Mouse (Mus musculus) intestine, embryonic 15.5 days (tissue): ENCODE results near the gene Ednrb. TPM values are rescaled to one million over a fixed set of nuclear protein-coding genes. Genes with fewer than 3 reads are reported as not detected.

Source experiments
- ATAC-seq: fragments of 200-750 bp; cut with Nextera tagmentation; 2 replicates; pipeline ENCODE4 v1.8.0; 2017; ENCODE audit warnings: moderate TSS enrichment, moderate library complexity
- H3K27ac ChIP-seq: fragments of 300-500 bp; sonication (generic); 2 replicates; pipeline ENCODE4 v1.5.1; 2015; ENCODE audit warnings: mild to moderate bottlenecking, inconsistent platforms
- H3K27me3 ChIP-seq: fragments of 300-500 bp; sonication (generic); replicated peaks from 2 replicates; pipeline ENCODE4 v1.6.1; 2015; ENCODE audit warnings: inconsistent platforms
- H3K36me3 ChIP-seq: fragments of 300-500 bp; sonication (generic); 2 replicates; pipeline ENCODE4 v1.6.1; 2015; ENCODE audit warnings: inconsistent platforms
- H3K4me1 ChIP-seq: fragments of 300-500 bp; sonication (generic); replicated peaks from 2 replicates; pipeline ENCODE4 v1.6.1; 2015; ENCODE audit warnings: inconsistent platforms
- H3K4me2 ChIP-seq: fragments of 300-500 bp; sonication (generic); replicated peaks from 2 replicates; pipeline ENCODE4 v1.6.1; 2015; ENCODE audit warnings: mild to moderate bottlenecking, inconsistent platforms
- H3K4me3 ChIP-seq: fragments of 300-500 bp; sonication (generic); replicated peaks from 2 replicates; pipeline ENCODE4 v1.5.1; 2015; ENCODE audit warnings: inconsistent platforms
- H3K9ac ChIP-seq: fragments of 300-500 bp; sonication (generic); 2 replicates; pipeline ENCODE4 v1.6.1; 2015; ENCODE audit warnings: inconsistent platforms
- H3K9me3 ChIP-seq: fragments of 300-500 bp; sonication (generic); 2 replicates; pipeline ENCODE4 v1.6.1; 2016; ENCODE audit warnings: inconsistent platforms
- WGBS: fragments of 180-500 bp; shearing (Covaris S2); methylation state at CpG from one replicate; pipeline ENCODE4 v1.1.7; 2015; 5-methylcytosine and 5-hydroxymethylcytosine counted together
- polyA plus RNA-seq: library from polyadenylated mRNA; unstranded; fragments of >200 nt; fragmentation: Nextera tagmentation; extraction: Ambion mirVana; gene quantifications from 2 replicates; pipeline ENCODE4 v1.2.1, GENCODE M21; 2015

Ednrb gene
- polyA plus RNA-seq, 1 experiment from 2014 or later: 159 TPM

DNA sequence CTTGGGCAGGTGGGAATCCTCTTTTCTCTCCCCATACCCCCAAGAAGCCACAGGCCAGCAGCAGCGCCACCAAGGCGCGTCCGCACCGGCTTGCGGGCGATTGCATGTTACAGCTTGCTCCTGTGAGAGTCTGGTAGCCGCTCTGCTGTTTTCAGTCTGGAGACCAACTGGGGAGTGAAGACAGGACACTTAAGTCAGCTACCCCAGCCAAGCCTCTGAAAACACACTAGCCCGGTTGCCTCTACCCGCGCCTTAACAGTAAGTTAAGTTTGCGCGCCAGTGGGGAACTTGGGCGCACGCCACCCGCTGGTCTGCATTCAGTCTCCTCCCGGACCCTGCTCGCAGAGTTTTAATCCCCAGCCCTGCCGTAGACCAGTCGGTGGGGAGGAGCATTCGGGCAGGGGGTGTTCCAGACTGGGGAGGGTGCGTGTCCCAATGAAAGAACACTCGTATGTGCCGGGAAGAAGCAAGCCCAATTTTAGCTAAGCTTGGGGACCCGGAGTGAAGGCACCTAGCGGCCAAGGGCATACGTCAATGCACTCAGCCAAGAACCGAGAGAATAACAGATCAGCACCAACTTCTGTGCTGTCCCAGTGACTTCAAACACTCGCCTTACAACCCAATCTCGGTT, 716 bp downstream of the Ednrb start:
- H3K4me3 ChIP-seq: peak overlapping the region; percentile 53
- peak overlapping the region; percentile 60 for H3K9ac ChIP-seq
- H3K4me2 ChIP-seq: peak overlapping the region; percentile 91
- under 1% methylated on average over 30 of the region's 30 CpGs for WGBS
- H3K9me3 ChIP-seq: no peaks in the 10 kb centered on the region
- peak; percentile 80 for ATAC-seq
- no peaks in the 10 kb centered on the region for H3K36me3 ChIP-seq
- no peaks in the 10 kb centered on the region for H3K27me3 ChIP-seq
- peak overlapping the region; percentile 84 for H3K27ac ChIP-seq
- peaks cover 11% of the 10 kb centered on the region; the same call in 1 of the 2 replicates for H3K4me1 ChIP-seq

DNA sequence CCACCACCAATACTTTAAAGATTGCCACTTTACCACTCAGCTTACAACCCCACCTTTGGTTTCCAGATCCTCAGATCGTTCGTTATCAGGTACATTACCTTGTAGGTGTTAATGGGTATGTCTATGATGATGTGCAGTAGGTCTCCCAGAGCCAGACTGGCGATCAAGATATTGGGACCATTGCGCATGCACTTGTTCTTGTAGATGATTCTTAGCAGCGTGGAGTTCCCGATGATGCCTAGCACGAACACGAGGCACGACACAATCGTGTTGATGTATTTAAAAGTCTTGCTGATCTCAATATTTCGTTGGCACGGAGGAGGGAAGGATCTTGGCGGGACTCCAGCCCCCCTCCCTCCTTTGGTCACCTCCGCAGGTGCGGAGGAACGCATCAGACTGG, 1.3 kb downstream of the Ednrb start:
- WGBS: 11% methylated on average over 16 of the region's 16 CpGs
- peak overlapping the region; percentile 53 for H3K4me3 ChIP-seq
- no peaks in the 10 kb centered on the region for H3K9me3 ChIP-seq
- peak overlapping the region; percentile 60 for H3K9ac ChIP-seq
- no peaks in the 10 kb centered on the region for H3K36me3 ChIP-seq
- H3K27me3 ChIP-seq: no peaks in the 10 kb centered on the region
- ATAC-seq: no peak
- H3K4me1 ChIP-seq: peaks cover 11% of the 10 kb centered on the region; the same call in 1 of the 2 replicates
- H3K27ac ChIP-seq: peak overlapping the region; percentile 84
- H3K4me2 ChIP-seq: peak overlapping the region; percentile 91

DNA sequence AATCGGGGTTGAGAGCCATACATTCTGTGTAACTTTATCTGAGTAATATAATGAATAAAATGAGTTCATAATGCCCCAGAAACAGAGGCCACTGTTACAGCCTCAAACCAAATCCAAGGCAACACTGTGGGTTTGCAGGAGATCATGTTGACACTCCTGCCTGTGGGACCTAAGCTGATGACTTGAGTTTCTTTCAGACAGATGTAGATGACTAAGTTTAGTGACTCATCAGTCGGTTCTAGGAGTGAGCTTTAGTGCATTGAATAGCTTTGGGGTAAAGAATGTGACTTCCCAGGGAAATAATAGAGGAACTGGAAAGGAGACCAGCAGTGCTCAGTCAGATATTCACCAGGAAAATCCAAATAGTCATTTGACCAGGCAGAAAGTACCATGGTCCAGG, 3.8 kb downstream of the Ednrb start:
- Histone ChIP-seq H3K27ac (no peak overlapping the region), H3K9ac (no peak overlapping the region), H3K36me3 (no peaks in the 10 kb centered on the region), H3K4me2 (peak overlapping the region; percentile 91), H3K9me3 (no peaks in the 10 kb centered on the region), H3K27me3 (no peaks in the 10 kb centered on the region), H3K4me3 (peak overlapping the region; percentile 53), H3K4me1 (peaks cover 13% of the 10 kb centered on the region)
- no peak for ATAC-seq
- WGBS: 75% methylated on average over 2 of the region's 2 CpGs

DNA sequence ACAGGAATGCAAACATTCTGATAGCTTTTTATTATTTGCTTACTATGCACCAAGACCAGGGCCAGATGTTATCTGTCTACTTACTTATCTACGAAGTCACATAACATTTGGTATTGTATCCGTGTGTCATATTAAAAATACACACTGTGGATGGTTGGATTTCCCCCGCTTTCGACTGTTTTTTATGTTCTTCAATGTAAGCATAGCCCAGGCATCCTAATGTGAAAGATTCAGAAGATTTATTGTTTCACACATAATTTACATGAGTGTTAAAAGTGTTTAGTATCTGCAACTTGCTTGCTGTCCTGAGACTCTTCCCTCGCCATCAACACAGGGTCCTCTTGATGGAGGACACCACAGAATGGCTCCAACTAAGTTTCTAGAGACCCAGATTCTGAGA, 5.3 kb downstream of the Ednrb start:
- Histone ChIP-seq H3K9me3 (no peaks in the 10 kb centered on the region), H3K4me3 (no peak overlapping the region), H3K4me1 (peaks cover 11% of the 10 kb centered on the region), H3K27me3 (no peaks in the 10 kb centered on the region), H3K27ac (no peak overlapping the region), H3K9ac (no peak overlapping the region), H3K36me3 (no peaks in the 10 kb centered on the region), H3K4me2 (peak overlapping the region; percentile 15; the same call in 1 of the 2 replicates)
- no peak for ATAC-seq
- WGBS: 47% methylated on average over 5 of the region's 5 CpGs

DNA sequence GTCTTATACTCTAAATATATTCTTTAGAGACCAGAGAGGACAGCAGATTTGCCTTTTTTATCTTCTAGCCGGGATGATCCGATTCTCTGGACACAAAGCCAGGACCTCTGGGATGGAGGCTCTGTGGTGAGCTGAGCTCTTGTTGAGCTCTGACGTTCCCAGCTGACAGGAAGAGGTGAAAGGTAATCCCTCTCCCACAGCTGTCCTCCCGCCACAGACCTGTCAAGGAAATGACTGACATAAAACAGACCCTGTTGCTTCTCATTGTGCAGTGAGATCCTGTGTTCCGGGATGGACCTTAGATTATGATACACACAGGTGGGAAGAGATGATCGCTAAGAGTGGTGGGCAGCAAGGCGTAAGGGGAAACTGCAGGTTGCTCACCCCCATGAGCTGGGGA, 9.6 kb downstream of the Ednrb start:
- H3K4me2 ChIP-seq: peak overlapping the region; percentile 34
- no peaks in the 10 kb centered on the region for H3K9me3 ChIP-seq
- peaks cover 9% of the 10 kb centered on the region for H3K4me1 ChIP-seq
- WGBS: 28% methylated on average over 7 of the region's 7 CpGs
- H3K36me3 ChIP-seq: no peaks in the 10 kb centered on the region
- H3K4me3 ChIP-seq: no peak overlapping the region
- H3K27me3 ChIP-seq: no peaks in the 10 kb centered on the region
- H3K27ac ChIP-seq: no peak overlapping the region
- no peak overlapping the region for H3K9ac ChIP-seq
- no peak for ATAC-seq

DNA sequence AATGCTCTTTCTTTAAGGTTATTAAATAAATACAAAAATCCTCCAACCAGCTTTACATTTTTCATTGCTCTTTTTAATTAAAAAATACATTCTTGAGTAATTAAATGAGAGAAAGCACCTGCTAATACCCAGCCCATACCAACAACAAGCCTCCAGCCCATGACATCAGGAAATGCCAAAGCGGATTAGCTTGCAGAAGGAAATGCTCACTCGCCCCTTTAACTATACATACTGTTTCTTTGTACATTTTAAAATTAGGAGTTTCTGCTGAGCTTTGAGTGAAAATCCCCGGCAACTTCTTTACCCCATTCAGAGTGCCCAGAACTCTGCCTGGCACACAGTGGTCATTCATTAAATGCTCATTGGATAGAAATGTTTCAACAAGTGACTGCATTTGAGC, 10.1 kb downstream of the Ednrb start:
- Histone ChIP-seq H3K36me3 (no peaks in the 10 kb centered on the region), H3K27me3 (no peaks in the 10 kb centered on the region), H3K4me1 (peaks cover 9% of the 10 kb centered on the region), H3K9me3 (no peaks in the 10 kb centered on the region), H3K9ac (no peak overlapping the region), H3K27ac (no peak overlapping the region), H3K4me3 (no peak overlapping the region), H3K4me2 (peak overlapping the region; percentile 34; the same call in 1 of the 2 replicates)
- 62% methylated on average over 3 of the region's 3 CpGs for WGBS
- ATAC-seq: no peak

DNA sequence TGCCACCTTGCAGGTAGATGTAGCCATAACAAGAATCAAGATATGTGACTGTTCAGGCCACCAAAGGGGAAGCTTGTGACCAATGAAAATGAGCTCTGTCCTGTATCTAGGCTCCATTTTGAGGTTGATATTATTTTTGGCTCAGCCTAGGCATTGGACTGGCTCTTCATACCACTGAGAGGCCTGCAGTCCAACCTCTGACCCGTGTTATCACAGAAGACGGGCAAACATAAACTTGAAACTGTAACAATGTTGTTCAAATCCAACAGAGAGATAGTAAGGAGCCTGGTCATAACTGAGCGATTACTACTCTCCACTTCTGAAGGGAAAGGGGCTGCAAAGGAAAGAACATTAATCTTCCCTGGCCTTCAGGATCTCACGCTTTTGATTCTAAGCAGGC, 11.7 kb downstream of the Ednrb start:
- no peak overlapping the region for H3K4me2 ChIP-seq
- H3K36me3 ChIP-seq: no peaks in the 10 kb centered on the region
- WGBS: 39% methylated on average over 4 of the region's 4 CpGs
- no peaks in the 10 kb centered on the region for H3K9me3 ChIP-seq
- no peaks in the 10 kb centered on the region for H3K27me3 ChIP-seq
- H3K4me1 ChIP-seq: peaks cover 9% of the 10 kb centered on the region
- H3K9ac ChIP-seq: no peak overlapping the region
- ATAC-seq: no peak
- H3K27ac ChIP-seq: no peak overlapping the region
- no peak overlapping the region for H3K4me3 ChIP-seq

DNA sequence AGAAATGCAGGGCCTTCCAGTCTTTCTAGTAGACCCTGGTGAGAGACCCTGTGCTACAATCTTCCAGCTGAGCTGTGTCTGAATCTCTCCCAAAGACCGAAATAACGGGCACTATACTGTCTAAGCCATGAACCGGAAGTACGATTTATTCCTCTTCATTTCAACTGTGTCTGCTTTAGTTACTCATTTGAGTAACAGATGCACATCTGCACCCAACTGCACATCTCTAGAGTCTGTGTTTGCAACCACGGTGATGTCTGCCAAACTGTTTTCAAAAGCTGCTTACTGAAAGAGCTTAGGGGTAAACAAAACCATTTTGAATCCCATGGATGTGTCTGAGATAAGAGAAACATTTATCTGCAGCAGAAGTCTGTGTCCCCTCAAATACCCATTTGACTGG, 13.2 kb downstream of the Ednrb start:
- Histone ChIP-seq H3K4me3 (no peak overlapping the region), H3K36me3 (no peaks in the 10 kb centered on the region), H3K4me1 (peaks cover 8% of the 10 kb centered on the region), H3K4me2 (no peak overlapping the region), H3K27me3 (no peaks in the 10 kb centered on the region), H3K9ac (no peak overlapping the region), H3K27ac (peak overlapping the region; percentile 32; the same call in 1 of the 2 replicates), H3K9me3 (no peaks in the 10 kb centered on the region)
- WGBS: 43% methylated on average over 5 of the region's 5 CpGs
- ATAC-seq: 0 out of 2 replicates have a peak, but pooled peaks have one; percentile 28

DNA sequence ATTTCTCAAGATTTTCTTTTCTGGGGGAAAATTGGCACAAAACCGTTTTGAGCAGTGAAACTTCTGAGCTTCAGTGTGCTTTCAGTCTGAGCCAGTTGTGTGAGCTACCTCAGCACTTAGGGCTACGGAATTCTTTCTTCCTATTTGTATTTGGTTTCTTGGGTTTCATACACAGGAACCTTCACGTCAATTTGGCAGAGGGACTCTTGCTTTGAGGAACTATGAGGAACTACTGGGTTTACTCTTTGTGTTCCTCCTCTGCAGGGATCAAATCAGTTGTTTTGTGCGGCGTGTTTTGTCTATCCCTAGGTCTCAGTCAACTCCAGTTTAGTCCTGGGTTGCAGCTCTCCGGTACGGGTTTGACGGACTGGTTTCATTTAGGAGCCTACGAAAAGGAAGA, 17.9 kb downstream of the Ednrb start:
- no peaks in the 10 kb centered on the region for H3K9me3 ChIP-seq
- no peak for ATAC-seq
- 85% methylated on average over 9 of the region's 9 CpGs for WGBS
- no peak overlapping the region for H3K4me2 ChIP-seq
- no peak overlapping the region for H3K4me3 ChIP-seq
- H3K9ac ChIP-seq: no peak overlapping the region
- H3K27ac ChIP-seq: no peak overlapping the region
- 0 out of 2 replicates have a peak, but pooled peaks cover 3% of the 10 kb centered on the region for H3K4me1 ChIP-seq
- no peaks in the 10 kb centered on the region for H3K36me3 ChIP-seq
- H3K27me3 ChIP-seq: no peaks in the 10 kb centered on the region

DNA sequence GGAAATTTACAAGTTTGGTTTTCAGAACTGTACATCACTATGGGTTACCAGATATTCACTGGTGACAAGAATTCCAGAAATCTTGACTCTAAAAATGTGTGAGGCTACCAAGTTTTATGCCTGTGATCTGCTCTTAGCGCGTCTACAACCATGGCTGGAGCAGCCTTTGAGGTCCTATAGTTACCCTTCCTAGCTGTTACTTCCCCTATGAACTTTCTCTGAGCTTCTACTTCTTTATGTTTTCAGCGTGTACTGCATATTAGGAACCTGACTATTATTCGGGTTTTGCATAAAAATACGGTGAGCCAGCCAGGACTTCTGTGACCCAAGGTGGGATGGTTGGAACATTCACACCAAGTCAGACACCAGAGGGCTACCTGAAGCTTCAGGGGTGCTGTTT, 18.3 kb downstream of the Ednrb start:
- no peaks in the 10 kb centered on the region for H3K36me3 ChIP-seq
- no peak overlapping the region for H3K27ac ChIP-seq
- H3K27me3 ChIP-seq: no peaks in the 10 kb centered on the region
- H3K9me3 ChIP-seq: no peaks in the 10 kb centered on the region
- no peak for ATAC-seq
- H3K4me2 ChIP-seq: no peak overlapping the region
- 94% methylated on average over 5 of the region's 5 CpGs for WGBS
- no peaks in the 10 kb centered on the region for H3K4me1 ChIP-seq
- H3K9ac ChIP-seq: no peak overlapping the region
- H3K4me3 ChIP-seq: no peak overlapping the region

DNA sequence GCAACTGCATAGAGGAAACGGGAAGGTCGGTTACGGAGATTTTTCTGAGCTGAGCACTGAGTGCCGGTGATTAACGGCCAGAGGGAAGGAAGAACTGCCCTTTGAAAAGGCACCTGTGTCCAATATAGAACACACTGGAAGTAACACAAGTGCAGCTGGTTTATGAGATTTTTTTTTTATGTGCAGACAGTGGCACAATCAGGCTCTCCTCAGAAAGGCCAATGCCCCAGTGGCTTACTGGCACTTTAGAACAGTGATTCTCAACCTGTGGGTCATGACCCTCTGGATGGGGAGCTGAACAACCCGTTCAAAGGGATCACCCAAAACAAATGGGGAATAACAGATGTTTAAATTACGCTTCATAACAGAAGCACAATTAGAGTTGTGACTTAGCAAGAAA, 20.7 kb downstream of the Ednrb start:
- Histone ChIP-seq H3K4me2 (no peak overlapping the region), H3K4me3 (no peak overlapping the region), H3K4me1 (no peaks in the 10 kb centered on the region), H3K27ac (no peak overlapping the region), H3K9ac (no peak overlapping the region), H3K27me3 (no peaks in the 10 kb centered on the region), H3K36me3 (no peaks in the 10 kb centered on the region), H3K9me3 (no peaks in the 10 kb centered on the region)
- 64% methylated on average over 7 of the region's 7 CpGs for WGBS
- no peak for ATAC-seq

DNA sequence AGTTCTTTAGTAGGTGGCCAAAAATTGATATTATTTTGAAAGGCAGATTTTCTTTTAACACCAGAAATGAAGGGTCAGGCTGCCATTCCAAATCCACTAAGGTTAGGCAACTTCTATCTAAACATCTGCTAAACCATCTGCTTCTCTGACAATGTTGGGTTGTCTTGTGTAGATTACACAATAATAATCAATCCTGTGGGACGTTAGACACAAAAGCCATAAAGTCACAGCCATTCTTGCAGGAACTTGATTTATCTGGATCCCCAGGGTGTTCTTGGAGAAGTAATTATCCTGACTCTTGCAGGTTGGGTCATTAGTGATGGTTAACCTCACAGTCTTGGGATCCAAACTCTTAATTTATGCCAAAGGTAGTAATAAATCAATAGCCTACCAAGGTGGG, 21.6 kb downstream of the Ednrb start:
- WGBS: 19% methylated on average over 1 of the region's 1 CpGs
- Histone ChIP-seq H3K27ac (no peak overlapping the region), H3K9me3 (no peaks in the 10 kb centered on the region), H3K27me3 (no peaks in the 10 kb centered on the region), H3K9ac (no peak overlapping the region), H3K4me2 (no peak overlapping the region), H3K36me3 (no peaks in the 10 kb centered on the region), H3K4me1 (no peaks in the 10 kb centered on the region), H3K4me3 (no peak overlapping the region)
- no peak for ATAC-seq

DNA sequence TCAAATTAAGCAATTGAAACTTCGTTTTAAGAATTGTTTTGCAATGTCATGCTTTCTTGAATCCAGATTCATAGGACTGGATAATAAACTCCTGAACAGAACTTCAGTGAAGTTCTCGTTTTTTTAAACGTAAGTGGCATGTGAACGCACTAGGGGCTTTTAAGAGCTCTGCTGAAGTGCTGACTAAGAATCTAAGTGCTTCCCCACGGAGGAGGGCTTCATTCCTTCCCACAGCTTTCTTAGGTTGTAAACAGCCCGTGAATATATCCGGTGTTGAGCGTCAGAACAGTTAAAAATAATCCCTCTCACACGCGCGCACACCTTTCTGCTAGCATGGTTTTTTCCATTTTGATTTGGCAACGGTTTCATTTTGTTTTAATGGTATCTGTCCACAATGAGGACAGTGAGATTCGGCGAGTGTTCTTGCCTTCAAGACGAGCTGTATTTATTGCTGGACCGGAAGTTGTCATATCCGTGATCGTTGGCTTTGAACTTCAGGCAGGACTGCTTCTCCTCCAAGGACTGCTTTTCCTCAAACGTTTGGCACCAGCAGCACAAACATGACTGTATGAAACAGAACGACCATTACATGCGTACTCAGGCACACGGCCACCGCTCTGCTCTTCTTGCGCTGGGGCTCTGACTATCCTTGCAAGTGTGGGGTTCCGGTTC, 27.4 kb downstream of the Ednrb start:
- Histone ChIP-seq H3K27ac (0 out of 2 replicates have a peak overlapping the region, but pooled peaks have one; percentile 27), H3K4me1 (no peaks in the 10 kb centered on the region), H3K4me3 (no peak overlapping the region), H3K36me3 (no peaks in the 10 kb centered on the region), H3K9ac (no peak overlapping the region), H3K9me3 (no peaks in the 10 kb centered on the region), H3K4me2 (peak overlapping the region; percentile 22; the same call in 1 of the 2 replicates), H3K27me3 (no peaks in the 10 kb centered on the region)
- peak; percentile 63; the same call in 1 of the 2 replicates for ATAC-seq
- 52% methylated on average over 25 of the region's 25 CpGs for WGBS
